Mouse (Mus musculus) ES-Bruce4 (cell line): ENCODE results near the gene Gm5475. TPM values are rescaled to one million over a fixed set of nuclear protein-coding genes. Genes with fewer than 3 reads are reported as not detected.
A peak's percentile ranks its signal among the peaks of the same experiment; 100 is the strongest.

Experiments
- H3K27ac ChIP-seq: 2 replicates; pipeline ENCODE4 v1.5.1; 2012; ENCODE audit warnings: low read length, inconsistent platforms; ENCODE audit not compliant: insufficient read depth
- H3K27me3 ChIP-seq: 2 replicates; pipeline ENCODE4 v1.6.1; 2012; ENCODE audit warnings: mild to moderate bottlenecking, low read length, inconsistent platforms; ENCODE audit not compliant: control insufficient read depth, poor library complexity, insufficient read depth, severe bottlenecking
- H3K36me3 ChIP-seq: 2 replicates; pipeline ENCODE4 v1.6.1; 2012; ENCODE audit warnings: inconsistent platforms, mild to moderate bottlenecking, low read length, moderate library complexity; ENCODE audit not compliant: control insufficient read depth, poor library complexity, insufficient read depth, severe bottlenecking
- H3K4me1 ChIP-seq: one replicate; pipeline ENCODE4 v1.8.1; 2011; ENCODE audit warnings: low read length; ENCODE audit not compliant: control insufficient read depth, insufficient read depth
- H3K4me3 ChIP-seq: 2 replicates; pipeline ENCODE4 v1.5.1; 2011; ENCODE audit warnings: low read depth, mild to moderate bottlenecking, low read length
- H3K9ac ChIP-seq: 2 replicates; pipeline ENCODE4 v1.6.1; 2012; ENCODE audit warnings: low read depth, mild to moderate bottlenecking, inconsistent platforms; ENCODE audit not compliant: poor library complexity, severe bottlenecking
- H3K9me3 ChIP-seq: replicated peaks from 2 replicates; pipeline ENCODE4 v1.6.1; 2012; ENCODE audit warnings: mild to moderate bottlenecking, low read length, inconsistent platforms; ENCODE audit not compliant: control insufficient read depth, poor library complexity, insufficient read depth, severe bottlenecking
- CTCF ChIP-seq: IDR thresholded peaks from one replicate; pipeline ENCODE4 v1.8.1; 2011; ENCODE audit warnings: low read depth, low read length
- EP300 ChIP-seq: IDR thresholded peaks from 2 replicates; pipeline ENCODE4 v1.6.1; 2011; ENCODE audit warnings: low read depth, low read length; ENCODE audit not compliant: insufficient read depth
- POLR2A ChIP-seq: IDR thresholded peaks from one replicate; pipeline ENCODE4 v1.8.1; 2011; ENCODE audit warnings: low read length; ENCODE audit not compliant: insufficient read depth
- polyA plus RNA-seq: library from polyadenylated mRNA; stranded (reverse); fragments of >200 nt; gene quantifications from 2 replicates; pipeline ENCODE4 v1.2.4, GENCODE M21; 2011; ENCODE audit warnings: low read depth; ENCODE audit not compliant: missing spikeins, insufficient read depth, insufficient read length

The Gm5475 gene
- polyA plus RNA-seq, 1 experiment, result not detected

DNA sequence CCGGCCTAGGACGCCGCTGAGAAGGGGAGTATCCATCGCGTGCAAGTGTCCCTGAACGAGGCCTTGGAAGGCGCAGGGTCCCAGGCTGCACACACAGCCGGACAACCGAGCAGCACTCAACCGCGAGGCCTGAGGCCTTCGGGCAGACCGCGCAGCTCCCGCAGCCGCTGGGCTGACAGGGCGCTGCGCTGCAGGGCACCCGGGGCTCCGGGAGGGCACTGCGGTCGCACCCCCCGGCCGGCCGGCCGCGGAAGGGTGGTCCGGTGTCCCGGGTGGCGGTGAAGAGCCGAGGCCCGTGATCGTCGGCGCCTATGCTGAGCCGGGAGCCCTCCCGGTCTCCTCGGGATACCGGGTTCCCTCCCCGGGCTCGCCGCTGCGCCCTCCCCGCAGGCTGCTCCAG, 529 bp downstream of the Gm5475 start:
- H3K27ac ChIP-seq, result no peak overlapping the region
- H3K4me1 ChIP-seq, result no peaks in the 10 kb centered on the region
- no peaks in the 10 kb centered on the region for H3K27me3 ChIP-seq
- H3K4me3 ChIP-seq, result peak overlapping the region; percentile 64
- TF ChIP-seq CTCF (no peak), EP300 (no peak), POLR2A (no peak)
- no peaks in the 10 kb centered on the region for H3K9me3 ChIP-seq
- peak overlapping the region; percentile 95 for H3K9ac ChIP-seq
- no peaks in the 10 kb centered on the region for H3K36me3 ChIP-seq

DNA sequence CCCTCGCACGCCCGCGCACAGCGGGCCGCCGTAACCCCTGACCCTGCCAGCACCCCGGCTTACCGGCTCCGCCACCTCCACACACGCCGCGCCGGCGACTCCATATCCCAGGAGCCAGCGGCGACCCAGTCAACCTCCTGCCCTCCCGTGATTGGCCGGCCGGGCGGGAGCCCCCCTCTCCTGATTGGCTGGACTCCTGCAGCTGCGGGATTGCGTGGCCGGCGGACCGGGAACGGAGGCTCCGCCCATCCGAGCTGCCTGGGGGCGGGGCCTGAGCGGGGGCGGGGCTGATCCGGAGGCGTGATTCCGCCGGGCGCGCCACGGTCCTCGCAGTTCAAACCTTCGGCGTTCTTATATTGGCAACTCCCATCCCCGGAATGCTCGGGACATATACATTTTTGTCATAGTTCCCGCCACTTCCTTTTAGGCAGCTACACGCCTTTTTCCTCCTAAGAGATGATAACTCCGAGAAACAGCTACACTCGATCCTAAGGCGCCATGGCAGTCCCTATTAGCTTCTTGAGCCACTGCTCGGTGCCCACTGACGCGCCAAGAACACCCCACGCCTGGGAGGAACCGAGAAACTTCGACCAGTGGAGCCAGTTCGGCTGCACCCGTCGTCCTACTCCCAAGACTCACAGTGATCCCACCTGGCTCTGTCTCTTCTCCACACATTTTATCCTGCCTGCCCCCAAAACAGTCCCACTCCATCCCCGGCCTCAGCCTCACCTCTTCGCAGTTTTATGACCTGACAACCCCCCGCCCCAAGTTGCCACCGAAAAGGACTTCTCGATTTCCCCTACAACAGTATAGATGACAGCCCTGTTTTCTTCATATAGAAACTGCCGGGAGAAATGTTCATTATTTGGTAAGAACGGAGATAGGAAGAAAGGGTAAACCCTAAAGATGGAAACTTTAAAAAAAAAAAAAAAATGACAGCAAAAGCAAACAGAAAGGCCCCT, 1.2 kb downstream of the Gm5475 start:
- TF ChIP-seq POLR2A, result no peak
- TF ChIP-seq EP300, result no peak
- no peak for TF ChIP-seq CTCF
- Histone ChIP-seq H3K4me3 (peak overlapping the region; percentile 82), H3K36me3 (no peaks in the 10 kb centered on the region), H3K27ac (no peak overlapping the region), H3K9ac (peak overlapping the region; percentile 95), H3K4me1 (no peaks in the 10 kb centered on the region), H3K9me3 (no peaks in the 10 kb centered on the region), H3K27me3 (no peaks in the 10 kb centered on the region)

DNA sequence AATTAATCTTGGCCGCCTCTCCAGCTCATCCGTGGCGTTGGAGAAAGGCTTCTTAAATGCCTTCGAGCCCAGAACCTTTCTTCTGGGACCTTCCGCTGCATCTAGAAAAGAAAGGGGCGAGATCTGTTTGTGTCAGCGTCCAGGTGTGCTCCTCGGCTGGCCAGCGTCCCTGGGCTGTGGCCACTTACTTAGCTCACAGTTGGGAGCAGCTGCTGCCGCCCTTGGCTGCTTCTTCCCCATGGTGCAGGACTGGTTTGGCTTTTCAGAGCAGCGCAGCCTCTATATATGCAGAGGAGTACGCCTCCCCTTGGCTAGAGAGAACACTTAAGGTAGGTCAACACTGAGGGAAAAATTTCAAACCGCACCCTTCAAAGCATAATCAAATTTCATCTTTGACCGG, 2.0 kb downstream of the Gm5475 start:
- Histone ChIP-seq H3K9me3 (no peaks in the 10 kb centered on the region), H3K4me3 (no peak overlapping the region), H3K36me3 (no peaks in the 10 kb centered on the region), H3K27me3 (no peaks in the 10 kb centered on the region), H3K4me1 (no peaks in the 10 kb centered on the region), H3K27ac (no peak overlapping the region), H3K9ac (0 out of 2 replicates have a peak overlapping the region, but pooled peaks have one; percentile 95)
- no peak for TF ChIP-seq EP300
- no peak for TF ChIP-seq POLR2A
- TF ChIP-seq CTCF, result no peak

DNA sequence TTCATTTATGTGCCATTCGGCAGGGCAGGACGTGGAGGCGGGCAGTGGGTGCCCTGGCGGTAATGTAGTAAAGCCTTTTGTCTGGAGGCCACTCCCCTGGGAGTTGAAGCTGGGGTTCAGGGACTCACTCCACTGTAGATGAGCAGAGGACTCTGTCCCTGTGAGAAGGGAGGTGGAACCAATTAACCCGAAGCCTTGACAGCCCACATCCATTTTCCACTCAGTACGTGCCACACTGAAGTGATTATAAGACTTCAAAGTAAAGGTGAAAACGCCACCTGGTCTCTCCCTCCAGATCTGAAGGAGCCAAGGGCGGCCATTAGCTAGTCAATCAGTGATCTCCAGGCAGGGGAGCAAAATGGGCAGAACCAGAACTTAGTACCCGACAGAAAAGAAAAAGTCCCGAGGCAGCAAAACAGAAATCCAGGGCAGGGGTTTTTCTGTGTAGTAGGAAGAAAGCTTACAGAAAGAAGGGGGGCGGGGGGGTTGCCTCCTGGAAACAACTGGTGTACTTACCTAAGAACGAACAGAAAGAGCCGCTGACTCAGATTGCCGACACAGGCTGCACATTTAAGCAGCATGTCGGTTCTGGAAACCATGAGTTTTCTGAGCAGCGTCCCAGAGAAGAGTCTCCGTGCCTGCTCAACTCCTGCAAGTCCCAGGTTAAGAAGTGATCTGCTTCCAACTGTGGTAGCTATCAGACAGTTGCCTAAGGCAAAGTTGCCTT, 2.6 kb downstream of the Gm5475 start, which contains the start of gene Slc11a2:
Slc11a2 (minus strand) TSS at position 677 of the 727 bp plus-strand sequence.
- Histone ChIP-seq H3K27me3 (no peaks in the 10 kb centered on the region), H3K9ac (no peak within 1 kb of the TSS), H3K4me3 (no peak within 1 kb of the TSS), H3K27ac (no peak within 1 kb of the TSS), H3K4me1 (no peaks in the 10 kb centered on the region), H3K9me3 (no peaks in the 10 kb centered on the region), H3K36me3 (no peaks in the 10 kb centered on the region)
- no peak for TF ChIP-seq EP300
- TF ChIP-seq POLR2A, result no peak
- TF ChIP-seq CTCF, result no peak

DNA sequence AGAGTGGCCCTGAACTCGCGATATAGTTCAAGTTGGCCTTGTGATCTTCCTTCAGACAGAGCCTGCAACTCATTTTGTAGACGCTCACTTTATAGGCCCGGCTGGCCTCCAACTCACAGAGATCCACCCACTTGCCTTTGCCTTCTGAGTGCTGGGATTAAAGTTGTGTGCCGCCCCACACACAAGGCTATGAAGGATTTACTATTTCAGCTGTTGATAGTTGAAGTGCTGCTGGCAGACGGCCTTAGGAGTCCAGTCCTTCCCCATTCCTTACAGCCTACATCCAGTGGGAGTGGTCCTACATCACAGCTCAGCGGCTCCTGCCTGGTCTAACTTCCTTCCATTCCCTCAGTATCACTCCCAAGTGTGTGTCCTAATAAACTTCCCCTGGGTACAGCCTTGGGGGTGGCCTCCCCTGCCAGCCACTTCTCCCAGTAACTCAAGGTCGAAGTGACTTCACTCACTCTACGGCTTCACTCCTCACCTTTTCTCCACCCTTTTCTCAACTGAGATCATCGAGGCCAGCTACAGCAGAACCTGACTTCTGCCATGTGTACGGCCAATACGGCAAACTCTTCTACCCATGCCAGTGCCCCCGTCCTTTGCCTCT, 6.5 kb downstream of the Gm5475 start:
- TF ChIP-seq POLR2A (no peak), EP300 (no peak), CTCF (no peak)
- H3K4me3 ChIP-seq, result no peak overlapping the region
- H3K9ac ChIP-seq, result no peak overlapping the region
- no peaks in the 10 kb centered on the region for H3K9me3 ChIP-seq
- H3K27me3 ChIP-seq, result no peaks in the 10 kb centered on the region
- no peaks in the 10 kb centered on the region for H3K36me3 ChIP-seq
- no peaks in the 10 kb centered on the region for H3K4me1 ChIP-seq
- no peak overlapping the region for H3K27ac ChIP-seq
